Comparison of ENCODE assay signal across 18 mouse cellular contexts in genomic region chr1:184320521-184321177, GRCm38 (mm10).
"Had no signal": no experiment of that assay in that cellular context is flagged by ENCODE, and none has a peak within 500 bp of the region (broad histone marks: within the 10 kb centered on the region; RNA-seq: fewer than 3 reads in every experiment).

No protein-coding gene starts in this region.

- H3K4me2 ChIP-seq: limb, embryonic 12.5 days; liver, embryonic 13.5 days; midbrain, embryonic 15.5 days; neural tube, embryonic 13.5 days; stomach, embryonic 15.5 days had no signal

- H3K36me3 ChIP-seq: limb, embryonic 12.5 days; liver, embryonic 13.5 days; midbrain, embryonic 10.5 days; midbrain, embryonic 15.5 days; neural tube, embryonic 13.5 days; stomach, embryonic 15.5 days had no signal

- H3K4me1 ChIP-seq: liver, embryonic 13.5 days; midbrain, embryonic 10.5 days; midbrain, embryonic 15.5 days; neural tube, embryonic 13.5 days; stomach, embryonic 15.5 days had no signal

- H3K4me3 ChIP-seq: limb, embryonic 12.5 days; liver, embryonic 13.5 days; midbrain, embryonic 10.5 days; midbrain, embryonic 15.5 days; neural tube, embryonic 13.5 days; stomach, embryonic 15.5 days had no signal

- H3K27ac ChIP-seq: kidney, postnatal 0 days; limb, embryonic 12.5 days; liver, embryonic 13.5 days; midbrain, embryonic 10.5 days; midbrain, embryonic 15.5 days; neural tube, embryonic 13.5 days; stomach, embryonic 15.5 days had no signal

- H3K9me3 ChIP-seq: limb, embryonic 12.5 days; liver, embryonic 13.5 days; midbrain, embryonic 10.5 days; midbrain, embryonic 15.5 days; neural tube, embryonic 13.5 days; stomach, embryonic 15.5 days had no signal

- DNase-seq: kidney, adult 9 months; kidney, postnatal 36 days; layer of hippocampus, adult 9-11 months; layer of hippocampus, postnatal 36 days; liver; liver, embryonic 13.5 days; liver, postnatal 0 days; retina, postnatal 1 day; right cerebral cortex, postnatal 4 days; thymus, adult 2 months had no signal

- H3K27me3 ChIP-seq: limb, embryonic 12.5 days; liver, embryonic 13.5 days; midbrain, embryonic 15.5 days; neural tube, embryonic 13.5 days; stomach, embryonic 15.5 days had no signal

- ATAC-seq: inflammation-experienced regulatory T-cells, adult 6 months; intestine, postnatal 0 days; liver, postnatal 0 days; midbrain, embryonic 15.5 days had no signal

- H3K9ac ChIP-seq: limb, embryonic 12.5 days; liver, embryonic 13.5 days; liver, postnatal 0 days; midbrain, embryonic 15.5 days; neural tube, embryonic 13.5 days; stomach, embryonic 15.5 days had no signal
